Mouse (Mus musculus) MEL (cell line): ENCODE data around the gene Brwd1.
"Not testable (repeated sequence)": the region's sequence is repeated elsewhere in the genome, so short reads cannot be mapped to it uniquely, and the experiment has no call there.

Experiments used
- BHLHE40 ChIP-seq: IDR thresholded peaks from 2 replicates; pipeline ENCODE4 v1.6.1; 2012; ENCODE audit warnings: low read depth, mild to moderate bottlenecking, inconsistent platforms, low read length, improper control_type of control experiment, borderline replicate concordance
- MAX ChIP-seq: IDR thresholded peaks from 2 replicates; pipeline ENCODE4 v1.6.1; 2011; ENCODE audit warnings: low read length, improper control_type of control experiment
- MXI1 ChIP-seq: IDR thresholded peaks from 2 replicates; pipeline ENCODE4 v1.6.1; 2011; ENCODE audit warnings: mild to moderate bottlenecking, low read depth, low read length, improper control_type of control experiment
- POLR2A ChIP-seq, 2 experiments: IDR thresholded peaks; 2 replicates each; pipeline ENCODE4 v1.6.1; 2011 to 2012; ENCODE audit warnings: low read length in 2 of 2, mild to moderate bottlenecking in 2 of 2, control low read depth in 1 of 2, improper control_type of control experiment in 1 of 2, low read depth in 1 of 2, moderate library complexity in 1 of 2; ENCODE audit not compliant: control insufficient read depth in 1 of 2, insufficient read depth in 1 of 2, poor library complexity in 1 of 2
- USF1 ChIP-seq: IDR thresholded peaks from 2 replicates; pipeline ENCODE4 v1.6.1; 2014; ENCODE audit warnings: low read depth, mild to moderate bottlenecking, inconsistent platforms, low read length, improper control_type of control experiment, moderate library complexity
- ZNF384 ChIP-seq: IDR thresholded peaks from 2 replicates; pipeline ENCODE4 v1.6.1; 2012; ENCODE audit warnings: low read depth, mild to moderate bottlenecking, inconsistent platforms, low read length, improper control_type of control experiment

- TF ChIP-seq ZNF384; USF1; BHLHE40; POLR2A (IDR thresholded peaks at IDR 0.05; ENCODE audit: control insufficient read depth in 1 of 2, insufficient read depth in 1 of 2, low read depth in 1 of 2, low read length in 2 of 2, poor library complexity in 1 of 2); MAX; MXI1: not testable (repeated sequence)
Measured at GRCm38 (mm10) chr16:96004278-96004677, 78.0 kb downstream of the Brwd1 start.
